Mouse (Mus musculus) stomach, embryonic 16.5 days (tissue): Measurements from ENCODE around the gene Tmem38b. TPM values are rescaled to one million over a fixed set of nuclear protein-coding genes. Genes with fewer than 3 reads are reported as not detected.

Experiments used
- ATAC-seq: fragments of 200-750 bp; cut with Nextera tagmentation; 2 replicates; pipeline ENCODE4 v1.8.0; 2017; ENCODE audit warnings: moderate number of reproducible peaks, moderate TSS enrichment; ENCODE audit not compliant: insufficient read depth, low FRiP score
- H3K27ac ChIP-seq: fragments of 300-500 bp; sonication (generic); 2 replicates; pipeline ENCODE4 v1.5.1; 2014; ENCODE audit warnings: low read length
- H3K27me3 ChIP-seq: fragments of 300-500 bp; sonication (generic); 2 replicates; pipeline ENCODE4 v1.6.1; 2014; ENCODE audit warnings: low read length, control low read depth, mixed read lengths; ENCODE audit not compliant: control insufficient read depth, insufficient read depth
- H3K36me3 ChIP-seq: fragments of 300-500 bp; sonication (generic); 2 replicates; pipeline ENCODE4 v1.6.1; 2014; ENCODE audit warnings: low read length; ENCODE audit not compliant: control insufficient read depth, insufficient read depth
- H3K4me1 ChIP-seq: fragments of 300-500 bp; sonication (generic); 2 replicates; pipeline ENCODE4 v1.6.1; 2014; ENCODE audit warnings: low read length, control low read depth, mixed read lengths; ENCODE audit not compliant: control insufficient read depth, insufficient read depth
- H3K4me2 ChIP-seq: fragments of 300-500 bp; sonication (generic); 2 replicates; pipeline ENCODE4 v1.6.1; 2014; ENCODE audit warnings: low read depth, low read length, mixed read lengths
- H3K4me3 ChIP-seq: fragments of 300-500 bp; sonication (generic); replicated peaks from 2 replicates; pipeline ENCODE4 v1.5.1; 2014; ENCODE audit warnings: mild to moderate bottlenecking, low read length
- H3K9ac ChIP-seq: fragments of 300-500 bp; sonication (generic); 2 replicates; pipeline ENCODE4 v1.6.1; 2014; ENCODE audit warnings: low read length
- H3K9me3 ChIP-seq: fragments of 300-500 bp; sonication (generic); replicated peaks from 2 replicates; pipeline ENCODE4 v1.6.1; 2016; ENCODE audit warnings: low read length, control low read depth; ENCODE audit not compliant: control insufficient read depth
- WGBS: fragments of 180-500 bp; shearing (Covaris S2); extraction: QIAGEN DNeasy Blood & Tissue Kit; methylation state at CpG from one replicate; pipeline ENCODE4 v1.1.7; 2014; 5-methylcytosine and 5-hydroxymethylcytosine counted together
- polyA plus RNA-seq: library from polyadenylated mRNA; unstranded; fragments of >200 nt; fragmentation: Nextera tagmentation; extraction: Ambion mirVana; gene quantifications from 2 replicates; pipeline ENCODE4 v1.2.1, GENCODE M21; 2015

The Tmem38b gene
- 10.7 and 13.8 TPM in 2 replicates for polyA plus RNA-seq

DNA sequence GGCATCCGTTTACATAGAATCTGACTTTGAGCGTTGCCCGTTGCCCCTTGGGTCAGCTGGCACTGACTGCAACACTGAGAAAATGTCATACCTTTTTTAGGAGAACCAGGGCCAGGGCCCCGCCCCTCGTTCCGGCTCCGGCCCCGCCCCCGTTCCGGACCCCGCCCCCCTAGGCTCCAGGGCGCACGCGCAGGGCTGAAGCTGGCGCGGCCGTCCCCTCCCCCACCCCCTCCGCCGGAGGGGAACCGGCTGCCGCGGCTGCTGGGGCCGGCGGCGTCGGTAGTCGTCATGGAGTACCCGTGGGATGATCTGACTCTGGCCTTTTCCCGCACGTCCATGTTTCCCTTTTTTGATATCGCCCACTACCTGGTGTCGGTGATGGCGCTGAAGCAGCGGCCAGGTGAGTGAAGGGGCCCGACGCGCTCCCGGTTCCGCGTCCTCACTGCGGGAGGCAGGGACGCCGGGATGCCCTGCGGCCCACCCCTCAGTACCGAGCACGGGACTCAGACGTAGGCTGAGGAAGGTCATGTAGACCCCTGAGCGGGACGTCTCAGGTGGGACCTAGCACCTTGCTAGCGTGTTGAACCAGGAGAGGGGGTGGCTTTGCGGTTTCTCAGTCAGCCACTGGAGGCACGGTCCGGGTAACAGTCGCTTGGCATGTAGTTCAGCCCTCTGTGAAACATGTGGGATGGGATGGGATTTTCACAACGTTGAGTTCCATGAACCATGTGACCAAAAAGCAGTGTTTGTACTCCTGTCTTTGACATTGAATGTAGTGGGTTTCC, at the start of gene Tmem38b:
Gene Tmem38b (plus strand): TSS at position 225 of the 785 bp plus-strand sequence.
- peak within 1 kb of the TSS; percentile 99 for H3K4me3 ChIP-seq
- H3K27me3 ChIP-seq = no peaks in the 10 kb centered on the region
- peak within 1 kb of the TSS; percentile 40 for H3K27ac ChIP-seq
- peak within 1 kb of the TSS; percentile 91 for H3K9ac ChIP-seq
- H3K9me3 ChIP-seq = no peaks in the 10 kb centered on the region
- H3K36me3 ChIP-seq = no peaks in the 10 kb centered on the region
- H3K4me1 ChIP-seq = peaks cover 9% of the 10 kb centered on the region
- peak; percentile 86 for ATAC-seq
- peak within 1 kb of the TSS; percentile 91 for H3K4me2 ChIP-seq
- WGBS = under 1% methylated on average over 55 of the region's 55 CpGs

DNA sequence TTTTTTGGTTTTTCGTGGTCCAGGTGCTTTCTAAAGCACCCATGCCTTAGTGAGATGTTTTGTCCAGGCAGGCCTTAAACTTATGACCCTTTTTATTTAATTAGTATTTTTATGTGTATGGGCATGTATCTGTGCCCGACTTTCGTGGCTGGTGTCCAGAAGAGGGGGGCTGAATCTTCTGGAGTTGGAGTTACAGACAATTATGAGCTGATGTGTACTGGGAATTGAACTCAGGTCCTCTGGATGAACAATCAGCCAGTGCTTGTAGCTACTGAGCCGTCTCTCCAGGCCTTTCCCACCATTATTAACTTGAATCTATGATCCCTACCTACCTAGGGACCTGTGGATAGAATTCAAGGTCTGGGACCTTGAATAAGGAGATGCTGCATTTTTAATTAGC, 44.4 kb upstream of the Tmem38b start:
- ATAC-seq = no peak
- Histone ChIP-seq H3K4me2 (no peak overlapping the region), H3K4me1 (peaks cover 3% of the 10 kb centered on the region; the same call in 1 of the 2 replicates), H3K36me3 (no peaks in the 10 kb centered on the region), H3K9me3 (no peaks in the 10 kb centered on the region), H3K27me3 (peaks cover 8% of the 10 kb centered on the region; the same call in 1 of the 2 replicates), H3K27ac (no peak overlapping the region), H3K9ac (no peak overlapping the region), H3K4me3 (no peak overlapping the region)
- 70% methylated on average over 4 of the region's 4 CpGs for WGBS

DNA sequence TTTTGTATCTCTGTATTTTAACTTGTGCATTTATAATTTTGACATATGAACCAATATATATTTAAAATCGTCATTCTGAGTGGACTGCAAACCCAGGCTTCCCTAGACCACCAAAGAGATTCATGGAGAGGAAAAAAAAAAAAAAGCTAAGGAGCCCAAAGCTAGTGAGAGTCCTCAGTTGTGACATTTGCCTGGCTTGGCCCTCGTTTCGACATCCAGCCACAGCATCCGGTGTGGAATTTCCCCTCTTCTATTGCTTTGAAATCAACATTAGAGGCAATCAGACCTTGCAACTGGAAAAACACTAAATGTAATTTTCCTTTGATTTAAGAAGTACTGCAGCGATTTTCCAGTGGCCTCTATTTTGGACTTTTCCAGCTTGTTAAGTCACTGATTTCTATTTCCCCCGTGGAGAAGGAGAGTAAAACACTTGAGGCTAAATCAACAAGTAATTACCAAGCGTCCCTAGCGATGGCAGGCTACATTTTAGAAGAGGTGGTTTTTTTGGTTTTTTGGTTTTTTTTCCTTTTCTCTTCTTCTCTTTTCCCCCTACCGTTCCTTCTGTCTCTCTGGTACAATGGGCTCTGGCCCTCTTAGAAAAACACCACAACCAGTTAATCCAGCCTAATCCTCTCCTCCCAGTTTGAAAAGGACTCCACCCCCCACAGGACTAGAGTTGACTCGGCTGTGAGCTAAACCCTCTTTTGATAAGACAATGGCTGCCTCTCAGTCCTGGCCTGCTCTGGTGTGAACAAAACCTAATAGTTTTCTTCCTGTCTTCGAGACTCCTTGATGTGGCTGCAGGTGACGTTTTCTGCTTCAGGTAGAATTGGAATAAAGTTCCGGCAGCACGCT, 43.4 kb upstream of the Tmem38b start:
- Histone ChIP-seq H3K4me3 (no peak overlapping the region), H3K27ac (no peak overlapping the region), H3K9me3 (no peaks in the 10 kb centered on the region), H3K9ac (no peak overlapping the region), H3K27me3 (no peaks in the 10 kb centered on the region; the same call in 1 of the 2 replicates), H3K4me2 (no peak overlapping the region), H3K4me1 (peaks cover 3% of the 10 kb centered on the region; the same call in 1 of the 2 replicates), H3K36me3 (no peaks in the 10 kb centered on the region)
- ATAC-seq = no peak
- WGBS = 39% methylated on average over 14 of the region's 14 CpGs

DNA sequence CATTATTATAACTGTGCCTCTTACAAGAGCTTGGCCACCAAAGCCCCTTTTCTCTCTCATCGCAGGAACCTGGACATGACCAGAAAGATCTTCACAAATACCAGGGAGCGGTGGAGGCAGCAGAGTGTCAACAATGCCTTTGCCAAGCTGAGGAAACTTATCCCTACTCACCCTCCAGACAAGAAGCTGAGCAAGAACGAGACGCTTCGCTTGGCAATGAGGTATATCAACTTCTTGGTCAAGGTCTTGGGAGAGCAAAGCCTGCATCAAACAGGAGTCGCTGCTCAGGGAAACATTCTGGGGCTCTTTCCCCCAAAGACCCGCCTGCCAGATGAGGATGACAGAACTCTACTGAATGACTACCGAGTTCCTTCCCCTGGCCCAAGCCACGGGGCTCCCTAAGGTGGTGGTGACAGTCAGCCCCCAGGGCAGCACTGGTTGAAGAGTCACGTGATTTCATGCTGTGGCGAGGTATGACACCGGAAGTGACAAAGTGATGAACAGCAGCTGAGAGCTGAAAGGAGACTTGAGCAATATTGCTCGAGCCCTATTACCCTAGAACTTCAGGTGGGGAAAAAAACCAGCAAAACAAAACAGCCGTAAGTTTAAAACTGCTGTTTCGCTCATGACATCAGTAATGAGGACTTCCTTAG, 40.0 kb upstream of the Tmem38b start:
- no peak overlapping the region for H3K9ac ChIP-seq
- H3K27me3 ChIP-seq = no peaks in the 10 kb centered on the region
- H3K9me3 ChIP-seq = no peaks in the 10 kb centered on the region
- no peak overlapping the region for H3K4me3 ChIP-seq
- ATAC-seq = no peak
- no peak overlapping the region for H3K4me2 ChIP-seq
- WGBS = 77% methylated on average over 15 of the region's 15 CpGs
- no peak overlapping the region for H3K27ac ChIP-seq
- H3K36me3 ChIP-seq = no peaks in the 10 kb centered on the region
- no peaks in the 10 kb centered on the region for H3K4me1 ChIP-seq

DNA sequence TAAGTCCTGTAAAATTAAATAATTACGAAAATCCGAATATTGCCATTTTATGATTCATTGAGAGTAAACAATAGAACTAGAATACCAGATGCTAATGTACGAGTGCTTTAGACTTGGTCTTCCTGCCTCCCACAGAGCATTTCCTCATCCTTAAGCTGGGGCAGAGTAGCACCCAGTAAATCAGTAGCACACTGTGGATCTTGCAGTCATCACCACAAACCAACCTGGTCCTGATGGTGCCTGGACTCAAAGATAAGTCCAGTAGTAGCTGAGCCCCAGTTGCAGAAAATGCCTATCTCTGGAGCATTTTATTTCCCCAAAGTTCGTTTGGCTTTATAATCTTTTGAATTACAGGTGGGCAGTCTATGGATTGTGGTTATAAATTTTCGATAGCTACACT, 39.0 kb upstream of the Tmem38b start:
- H3K36me3 ChIP-seq = no peaks in the 10 kb centered on the region
- H3K27me3 ChIP-seq = no peaks in the 10 kb centered on the region
- H3K4me3 ChIP-seq = no peak overlapping the region
- no peak overlapping the region for H3K9ac ChIP-seq
- no peak overlapping the region for H3K27ac ChIP-seq
- ATAC-seq = no peak
- no peaks in the 10 kb centered on the region for H3K9me3 ChIP-seq
- H3K4me1 ChIP-seq = no peaks in the 10 kb centered on the region
- H3K4me2 ChIP-seq = no peak overlapping the region
- 71% methylated on average over 5 of the region's 5 CpGs for WGBS

DNA sequence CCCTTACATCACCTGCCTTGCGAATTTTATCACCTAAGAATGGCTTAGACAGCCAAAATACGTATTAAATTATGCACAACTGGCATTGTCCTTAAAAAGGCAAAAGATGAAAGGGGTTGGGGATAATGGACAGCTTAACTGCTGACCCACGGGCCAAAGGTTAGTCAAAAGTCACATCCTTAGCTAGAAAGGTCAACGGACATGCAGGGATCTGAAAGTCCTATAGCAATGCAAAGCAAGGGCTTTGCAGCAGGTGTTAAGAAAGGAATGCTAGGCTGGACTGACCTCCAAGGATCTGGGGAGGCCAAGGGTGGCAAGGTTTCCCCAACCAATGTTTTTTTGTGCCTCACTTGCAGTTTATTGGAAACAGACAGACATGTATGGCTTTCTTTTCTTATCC, 36.5 kb upstream of the Tmem38b start:
- Histone ChIP-seq H3K27ac (no peak overlapping the region), H3K9me3 (no peaks in the 10 kb centered on the region), H3K27me3 (no peaks in the 10 kb centered on the region), H3K4me3 (no peak overlapping the region), H3K4me1 (no peaks in the 10 kb centered on the region), H3K36me3 (no peaks in the 10 kb centered on the region), H3K4me2 (no peak overlapping the region), H3K9ac (no peak overlapping the region)
- WGBS = 27% methylated on average over 4 of the region's 4 CpGs
- no peak for ATAC-seq

DNA sequence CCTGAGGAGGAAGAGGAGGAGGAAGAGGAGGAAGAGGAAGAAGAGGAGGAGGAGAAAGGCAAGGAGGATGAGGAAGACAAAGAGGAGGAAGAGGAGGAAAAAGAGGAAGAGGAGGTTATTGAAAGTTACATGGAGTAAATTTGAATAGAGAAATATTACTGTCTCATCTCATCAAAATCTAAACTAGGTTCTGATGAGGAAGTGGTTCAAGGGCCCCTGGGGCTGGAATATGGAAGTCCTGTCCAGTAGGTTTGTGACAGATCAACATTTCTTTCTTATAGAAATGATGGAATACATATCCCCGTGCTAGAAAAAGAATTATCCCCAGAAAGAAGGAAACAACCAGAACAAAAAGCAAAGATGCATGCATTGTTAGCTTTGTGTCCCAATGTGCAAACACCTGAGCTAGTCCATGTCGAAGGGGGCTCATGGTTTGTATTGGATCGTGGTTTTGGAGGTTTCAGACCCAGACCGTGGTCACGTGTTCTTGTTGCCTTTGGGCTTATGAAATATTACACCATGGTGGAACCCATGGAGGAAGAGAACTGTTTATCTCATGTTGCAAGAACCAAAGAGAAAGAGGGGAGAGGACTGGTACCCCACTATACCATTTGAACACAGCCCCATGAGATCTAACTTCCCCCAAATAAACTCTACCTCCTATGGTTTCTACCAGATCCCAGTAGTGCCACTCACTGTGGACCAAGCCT, 31.4 kb upstream of the Tmem38b start:
- Histone ChIP-seq H3K4me3 (no peak overlapping the region), H3K27ac (no peak overlapping the region), H3K4me1 (no peaks in the 10 kb centered on the region), H3K4me2 (no peak overlapping the region), H3K36me3 (no peaks in the 10 kb centered on the region), H3K9me3 (no peaks in the 10 kb centered on the region), H3K27me3 (no peaks in the 10 kb centered on the region), H3K9ac (no peak overlapping the region)
- no peak for ATAC-seq
- 86% methylated on average over 5 of the region's 5 CpGs for WGBS

DNA sequence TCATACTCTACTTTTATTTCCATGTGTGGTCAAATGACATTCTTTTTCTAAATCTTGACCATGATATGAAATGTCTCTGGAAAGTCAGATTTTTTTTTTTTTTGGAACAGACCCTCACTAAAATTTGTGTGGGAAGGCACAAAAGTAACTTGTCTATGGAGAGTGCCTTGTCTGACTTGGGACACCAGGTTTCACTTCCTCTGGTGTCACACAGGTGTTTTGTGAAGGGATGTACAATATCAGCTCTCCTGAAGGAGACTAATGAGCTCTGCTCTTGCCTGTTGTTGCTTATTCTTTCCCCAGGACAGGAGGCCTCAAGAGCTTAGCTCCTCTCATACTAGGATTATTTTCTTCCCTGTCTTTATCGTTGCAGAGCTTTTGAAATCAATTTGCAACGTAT, 30.8 kb upstream of the Tmem38b start:
- H3K4me2 ChIP-seq = no peak overlapping the region
- whole genome bisulfite sequencing = 59% methylated on average over 2 of the region's 2 CpGs

More for the DNA sequence above, 30.8 kb upstream of the Tmem38b start:
- H3K27me3 ChIP-seq = no peaks in the 10 kb centered on the region
- H3K9me3 ChIP-seq = no peaks in the 10 kb centered on the region
- no peak overlapping the region for H3K9ac ChIP-seq
- H3K27ac ChIP-seq = no peak overlapping the region
- no peak for ATAC-seq
- H3K4me3 ChIP-seq = no peak overlapping the region
- no peaks in the 10 kb centered on the region for H3K4me1 ChIP-seq
- no peaks in the 10 kb centered on the region for H3K36me3 ChIP-seq
